Mouse (Mus musculus) heart, embryonic 10.5 days (tissue): Measurements from ENCODE around the gene Tm7sf3. TPM values are rescaled to one million over a fixed set of nuclear protein-coding genes. Genes with fewer than 3 reads are reported as not detected.
"Not testable (repeated sequence)": the region's sequence is repeated elsewhere in the genome, so short reads cannot be mapped to it uniquely, and the experiment has no call there.

Experiments used
- DNase-seq: peaks from one replicate; pipeline ENCODE4 v3.0.0-alpha.2; 2017; ENCODE audit warnings: low spot score
- H3K27ac ChIP-seq: fragments of 300-500 bp; sonication (generic); 2 replicates; pipeline ENCODE4 v1.5.1; 2016; ENCODE audit warnings: mild to moderate bottlenecking
- H3K27me3 ChIP-seq: fragments of 300-500 bp; sonication (generic); 2 replicates; pipeline ENCODE4 v1.6.1; 2016; ENCODE audit warnings: mild to moderate bottlenecking; ENCODE audit not compliant: poor library complexity, insufficient read depth, severe bottlenecking
- H3K36me3 ChIP-seq: fragments of 300-500 bp; sonication (generic); 2 replicates; pipeline ENCODE4 v1.6.1; 2016; ENCODE audit warnings: mild to moderate bottlenecking, moderate library complexity
- H3K4me1 ChIP-seq: fragments of 300-500 bp; sonication (generic); 2 replicates; pipeline ENCODE4 v1.6.1; 2016; ENCODE audit warnings: mild to moderate bottlenecking
- H3K4me3 ChIP-seq: fragments of 300-500 bp; sonication (generic); 2 replicates; pipeline ENCODE4 v1.5.1; 2016; ENCODE audit warnings: mild to moderate bottlenecking, moderate library complexity
- H3K9me3 ChIP-seq: fragments of 300-500 bp; sonication (generic); 2 replicates; pipeline ENCODE4 v1.6.1; 2016; ENCODE audit warnings: mild to moderate bottlenecking, moderate library complexity
- WGBS: fragments of 180-500 bp; shearing (Covaris S2); methylation state at CpG from one replicate; pipeline ENCODE4 v1.1.7; 2016; 5-methylcytosine and 5-hydroxymethylcytosine counted together
- polyA plus RNA-seq: library from polyadenylated mRNA; unstranded; fragments of >200 nt; fragmentation: Nextera tagmentation; extraction: Ambion mirVana; gene quantifications from 2 replicates; pipeline ENCODE4 v1.2.1, GENCODE M21; 2016

Gene Tm7sf3
- polyA plus RNA-seq, 1 experiment from 2014 or later = 38.3 TPM

DNA sequence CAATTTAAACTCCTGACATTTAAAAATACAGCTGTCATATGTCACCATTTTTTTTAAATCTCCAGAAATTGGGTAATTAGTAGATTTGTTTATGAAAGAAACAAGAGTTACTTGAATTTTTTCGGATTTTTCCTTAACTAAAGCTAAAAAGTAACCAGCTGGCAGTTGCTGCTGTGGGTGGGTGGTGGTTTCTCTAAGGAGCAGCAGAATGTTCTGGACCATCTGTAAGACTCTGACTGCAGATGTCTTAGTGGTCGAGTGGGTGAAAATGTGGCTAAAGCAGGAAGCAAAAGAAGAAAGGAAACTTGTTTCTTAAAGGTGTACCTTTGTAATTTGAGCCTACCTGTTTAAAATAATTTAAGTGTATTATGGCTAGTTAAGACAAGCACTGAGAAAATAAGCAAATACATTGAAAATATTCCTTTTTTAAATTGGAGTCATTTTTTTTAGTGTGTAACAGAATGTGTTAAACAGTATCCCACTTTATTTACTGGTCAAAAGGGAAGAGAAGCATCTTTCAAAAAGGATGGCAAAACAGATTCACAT lies 62.2 kb downstream of the Tm7sf3 start:
- no peak for DNase-seq
- Histone ChIP-seq H3K4me1 (peaks cover 18% of the 10 kb centered on the region), H3K4me3 (no peak overlapping the region), H3K27ac (no peak overlapping the region), H3K27me3 (no peaks in the 10 kb centered on the region), H3K9me3 (no peaks in the 10 kb centered on the region), H3K36me3 (peaks cover 9% of the 10 kb centered on the region)
- 39% methylated on average over 2 of the region's 2 CpGs for WGBS

DNA sequence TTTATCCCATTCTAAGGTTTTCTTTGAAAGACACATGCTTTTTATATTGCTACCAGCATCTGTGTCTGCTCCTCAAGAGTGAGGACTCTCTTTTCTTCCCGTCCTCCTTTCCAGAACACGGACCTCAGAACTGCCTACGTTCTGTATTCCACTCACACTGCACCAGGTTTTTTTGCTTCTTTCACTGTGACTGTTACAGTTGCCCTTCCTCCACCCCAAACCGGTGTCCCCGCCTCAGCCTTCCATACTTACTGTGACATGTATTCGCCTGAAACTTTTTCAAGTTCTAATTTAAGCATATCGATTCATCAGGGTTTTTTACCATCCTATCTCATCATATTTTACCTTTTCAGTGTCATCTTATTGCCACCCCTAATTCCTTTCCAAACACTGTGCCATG lies 64.0 kb downstream of the Tm7sf3 start:
- Histone ChIP-seq H3K27ac (peak overlapping the region; percentile 98), H3K4me3 (peak overlapping the region; percentile 99), H3K36me3 (0 out of 2 replicates have a peak, but pooled peaks cover 6% of the 10 kb centered on the region), H3K9me3 (no peaks in the 10 kb centered on the region), H3K27me3 (no peaks in the 10 kb centered on the region), H3K4me1 (peaks cover 24% of the 10 kb centered on the region)
- WGBS = 12% methylated on average over 7 of the region's 7 CpGs
- no peak for DNase-seq

DNA sequence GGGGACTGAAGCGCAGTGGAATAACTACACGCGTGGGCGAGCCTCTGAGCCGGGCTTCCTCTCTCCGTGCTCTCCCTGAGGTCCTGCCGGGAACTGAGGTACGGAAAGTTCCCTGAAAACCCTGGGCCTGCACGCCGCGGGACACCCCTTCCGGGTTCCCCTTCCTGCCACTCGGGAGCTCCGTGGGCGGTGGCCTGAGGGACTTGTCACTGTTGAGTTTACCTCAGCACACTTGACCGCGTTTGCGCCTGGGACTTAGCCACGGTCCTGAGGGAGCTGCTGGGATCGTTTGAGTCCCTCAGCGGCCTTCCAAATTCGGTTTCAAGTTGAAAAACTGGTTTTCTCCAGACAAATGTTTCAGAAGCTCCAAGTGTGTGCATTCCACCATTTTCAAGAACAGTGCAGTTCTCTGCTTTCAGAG lies 64.5 kb downstream of the Tm7sf3 start:
- Histone ChIP-seq H3K27ac (peak overlapping the region; percentile 98), H3K4me1 (peaks cover 24% of the 10 kb centered on the region), H3K4me3 (peak overlapping the region; percentile 99), H3K27me3 (no peaks in the 10 kb centered on the region), H3K36me3 (0 out of 2 replicates have a peak, but pooled peaks cover 6% of the 10 kb centered on the region), H3K9me3 (no peaks in the 10 kb centered on the region)
- peak; percentile 88 for DNase-seq
- WGBS = under 1% methylated on average over 22 of the region's 22 CpGs

DNA sequence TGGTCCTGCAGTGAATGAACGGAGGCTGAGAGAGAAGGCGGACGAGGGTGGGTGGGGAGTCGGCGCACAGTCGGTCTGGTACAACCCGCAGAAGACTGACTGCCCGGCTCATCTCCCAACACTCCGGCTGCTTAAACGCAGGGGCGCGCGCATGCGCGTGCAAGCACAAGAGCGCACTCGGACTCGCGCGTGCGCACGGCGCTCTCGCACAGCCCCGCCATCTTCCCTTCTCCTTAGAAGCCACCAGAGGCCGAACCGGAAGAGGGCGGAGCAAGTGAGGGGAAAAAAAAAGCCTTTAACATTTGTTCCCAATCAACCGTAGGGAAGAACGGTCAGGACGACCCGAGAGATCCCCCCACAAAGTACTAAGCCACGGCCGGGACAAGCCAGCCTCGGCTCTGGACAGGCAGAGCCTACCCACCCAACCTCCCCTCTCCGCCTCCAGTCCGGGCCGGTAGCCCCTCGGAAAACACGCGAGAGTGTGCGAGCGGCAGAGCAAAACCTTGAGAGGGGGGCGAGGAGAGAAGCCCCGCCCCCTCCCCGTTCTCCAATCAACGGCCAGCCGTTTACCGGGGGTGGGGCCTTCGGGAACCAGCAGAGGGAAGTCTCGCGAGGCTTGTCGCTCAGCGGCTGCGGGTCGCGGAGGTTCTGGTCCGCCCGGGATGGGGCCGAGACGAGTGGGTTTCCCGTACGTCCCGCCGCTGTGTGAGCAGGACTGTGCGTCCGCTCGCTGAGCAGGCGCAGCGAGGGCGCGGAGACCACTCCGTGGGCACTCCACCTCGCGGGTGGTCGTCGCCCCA lies 65.1 kb downstream of the Tm7sf3 start, which contains the start of gene Ints13:
TSS of gene Ints13 (minus strand) at position 526 of the 800 bp plus-strand sequence.
- H3K4me1 ChIP-seq = peaks cover 24% of the 10 kb centered on the region
- 0 out of 2 replicates have a peak, but pooled peaks cover 3% of the 10 kb centered on the region for H3K36me3 ChIP-seq
- peak within 1 kb of the TSS; percentile 99 for H3K4me3 ChIP-seq
- H3K27me3 ChIP-seq = no peaks in the 10 kb centered on the region
- peak within 1 kb of the TSS; percentile 98 for H3K27ac ChIP-seq
- H3K9me3 ChIP-seq = no peaks in the 10 kb centered on the region
- peak; percentile 98 for DNase-seq
- under 1% methylated on average over 77 of the region's 77 CpGs for WGBS

DNA sequence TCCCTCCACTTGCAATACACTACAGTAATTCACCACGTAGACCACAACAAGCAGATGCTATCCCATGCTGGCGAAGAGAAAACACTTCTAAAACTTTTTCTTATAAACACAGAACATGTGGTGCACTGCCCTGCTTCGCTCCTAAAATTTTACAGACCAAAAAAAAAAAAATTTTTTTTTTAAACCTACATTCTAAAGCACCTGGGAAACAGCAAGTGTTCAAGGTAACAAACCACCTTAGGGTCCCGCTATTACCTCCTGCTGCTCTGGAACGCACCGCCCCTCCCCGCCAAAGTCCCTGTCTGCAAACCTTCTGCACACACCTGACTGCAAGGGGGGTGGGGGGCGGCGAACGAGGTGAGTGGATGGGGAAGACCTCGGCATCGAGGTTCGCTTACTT lies 65.7 kb downstream of the Tm7sf3 start, which contains the start of gene Fgfr1op2:
TSS of gene Fgfr1op2 (plus strand) at position 301 of the 400 bp plus-strand sequence.
- Histone ChIP-seq H3K4me1 (peaks cover 24% of the 10 kb centered on the region), H3K4me3 (peak within 1 kb of the TSS; percentile 99), H3K27me3 (no peaks in the 10 kb centered on the region), H3K36me3 (0 out of 2 replicates have a peak, but pooled peaks cover 3% of the 10 kb centered on the region), H3K27ac (peak within 1 kb of the TSS; percentile 98), H3K9me3 (no peaks in the 10 kb centered on the region)
- WGBS = 1% methylated on average over 13 of the region's 13 CpGs
- DNase-seq = no peak

DNA sequence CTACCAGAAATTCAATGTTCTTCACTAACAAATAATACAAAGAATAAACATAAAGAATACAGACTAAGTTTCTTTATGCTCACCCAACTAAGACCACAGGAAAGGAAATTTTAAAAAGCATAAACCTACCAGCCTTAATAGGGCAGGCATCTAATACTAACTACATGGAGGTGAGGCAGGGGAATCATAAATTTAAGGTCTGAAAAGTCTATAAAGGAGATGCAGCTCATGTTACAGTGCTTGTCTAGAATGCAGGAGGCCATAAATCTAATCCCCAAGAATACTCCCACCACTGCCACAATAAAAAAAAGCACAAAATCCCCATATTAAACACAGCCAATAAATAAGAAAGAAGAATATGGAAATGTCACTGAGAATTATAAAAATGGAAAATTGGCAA lies 70.6 kb downstream of the Tm7sf3 start:
- no peak overlapping the region for H3K4me3 ChIP-seq
- peaks cover 26% of the 10 kb centered on the region; the same call in 1 of the 2 replicates for H3K36me3 ChIP-seq
- H3K9me3 ChIP-seq = no peaks in the 10 kb centered on the region
- DNase-seq = no peak
- no peak overlapping the region for H3K27ac ChIP-seq
- H3K27me3 ChIP-seq = no peaks in the 10 kb centered on the region
- peaks cover 17% of the 10 kb centered on the region for H3K4me1 ChIP-seq

DNA sequence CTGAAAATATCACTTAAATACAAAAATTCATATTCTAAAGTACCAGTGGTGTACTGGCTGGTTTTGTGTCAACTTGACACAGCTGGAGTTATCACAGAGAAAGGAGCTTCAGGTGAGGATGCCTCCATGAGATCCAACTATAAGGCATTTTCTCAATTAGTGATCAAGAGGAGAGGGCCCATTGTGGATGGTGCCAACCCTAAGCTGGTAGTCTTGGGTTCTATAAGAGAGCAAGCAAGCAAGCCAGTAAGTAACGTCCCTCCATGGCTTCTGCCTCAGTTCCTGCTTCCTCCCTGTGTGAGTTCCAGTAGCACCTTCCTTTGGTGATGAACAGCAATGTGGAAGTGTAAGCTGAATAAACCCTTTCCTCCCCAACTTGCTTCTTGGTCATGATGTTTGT lies 80.2 kb downstream of the Tm7sf3 start:
- H3K36me3 ChIP-seq = peaks cover 81% of the 10 kb centered on the region
- not testable (repeated sequence) for DNase-seq, H3K27ac ChIP-seq, H3K9me3 ChIP-seq, H3K27me3 ChIP-seq, H3K4me1 ChIP-seq, H3K4me3 ChIP-seq
- 88% methylated on average over 1 of the region's 1 CpGs for WGBS

Other genes starting within 250 kb of the Tm7sf3 start
- 19.4 and 22.1 TPM in 2 replicates for gene Itpr2, start 140.6 kb downstream of the Tm7sf3 start, polyA plus RNA-seq
- gene Fgfr1op2, start 65.6 kb downstream of the Tm7sf3 start, polyA plus RNA-seq = 85.1 and 91.3 TPM in 2 replicates
- gene Ints13, start 65.0 kb downstream of the Tm7sf3 start, polyA plus RNA-seq = 54.5 and 63.1 TPM in 2 replicates
- gene Med21, start 277 bp downstream of the Tm7sf3 start, polyA plus RNA-seq = 123 and 129 TPM in 2 replicates
- gene Stk38l, start 82.2 kb upstream of the Tm7sf3 start, polyA plus RNA-seq = 31.7 and 40.6 TPM in 2 replicates
- gene Arntl2, start 153.2 kb upstream of the Tm7sf3 start, polyA plus RNA-seq = 2.7 and 3.6 TPM in 2 replicates
- not detected in 2 replicates for gene Smco2, start 207.3 kb upstream of the Tm7sf3 start, polyA plus RNA-seq
- 67.3 and 88.3 TPM in 2 replicates for gene Ppfibp1, start 245.7 kb upstream of the Tm7sf3 start, polyA plus RNA-seq